Mouse (Mus musculus): ENCODE results near the gene Gm8994.

DNA sequence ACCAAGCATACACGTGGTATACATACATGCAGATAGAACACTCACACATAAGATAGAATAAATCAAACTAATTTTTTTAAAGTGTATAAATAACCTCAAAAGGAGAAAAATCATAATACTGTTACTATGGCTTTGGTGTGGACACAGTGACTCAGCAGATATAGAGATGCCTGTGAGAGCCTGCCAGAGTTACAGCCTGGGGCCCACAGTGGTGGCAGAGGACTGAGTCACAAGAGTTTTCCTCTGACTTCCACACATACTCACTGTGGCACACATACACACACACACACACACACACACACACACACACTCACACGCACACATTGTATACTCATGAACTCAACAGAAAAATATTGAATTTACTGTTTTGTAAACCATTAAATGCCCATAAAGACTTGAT lies 17.9 kb upstream of the Gm8994 start:
- TF ChIP-seq CTCF (IDR thresholded peaks at IDR 0.05; ENCODE audit: low read depth, low read length) (no peak), POLR2A (IDR thresholded peaks at IDR 0.05; ENCODE audit: insufficient read depth, low read length) (no peak)

All from ES-Bruce4 (cell line).